Mouse (Mus musculus) central nervous system, embryonic 18 days (tissue): ENCODE results near the gene Mul1. TPM values are rescaled to one million over a fixed set of nuclear protein-coding genes. Genes with fewer than 3 reads are reported as not detected.

Experiments
- polyA plus RNA-seq: library from polyadenylated mRNA; depleted of rRNA; stranded (reverse); fragments of >200 nt; gene quantifications from 2 replicates; pipeline ENCODE4 v1.2.3, GENCODE M21; 2012; rRNA removed

Gene Mul1
- 18.5 and 20.5 TPM in 2 replicates for polyA plus RNA-seq

DNA sequence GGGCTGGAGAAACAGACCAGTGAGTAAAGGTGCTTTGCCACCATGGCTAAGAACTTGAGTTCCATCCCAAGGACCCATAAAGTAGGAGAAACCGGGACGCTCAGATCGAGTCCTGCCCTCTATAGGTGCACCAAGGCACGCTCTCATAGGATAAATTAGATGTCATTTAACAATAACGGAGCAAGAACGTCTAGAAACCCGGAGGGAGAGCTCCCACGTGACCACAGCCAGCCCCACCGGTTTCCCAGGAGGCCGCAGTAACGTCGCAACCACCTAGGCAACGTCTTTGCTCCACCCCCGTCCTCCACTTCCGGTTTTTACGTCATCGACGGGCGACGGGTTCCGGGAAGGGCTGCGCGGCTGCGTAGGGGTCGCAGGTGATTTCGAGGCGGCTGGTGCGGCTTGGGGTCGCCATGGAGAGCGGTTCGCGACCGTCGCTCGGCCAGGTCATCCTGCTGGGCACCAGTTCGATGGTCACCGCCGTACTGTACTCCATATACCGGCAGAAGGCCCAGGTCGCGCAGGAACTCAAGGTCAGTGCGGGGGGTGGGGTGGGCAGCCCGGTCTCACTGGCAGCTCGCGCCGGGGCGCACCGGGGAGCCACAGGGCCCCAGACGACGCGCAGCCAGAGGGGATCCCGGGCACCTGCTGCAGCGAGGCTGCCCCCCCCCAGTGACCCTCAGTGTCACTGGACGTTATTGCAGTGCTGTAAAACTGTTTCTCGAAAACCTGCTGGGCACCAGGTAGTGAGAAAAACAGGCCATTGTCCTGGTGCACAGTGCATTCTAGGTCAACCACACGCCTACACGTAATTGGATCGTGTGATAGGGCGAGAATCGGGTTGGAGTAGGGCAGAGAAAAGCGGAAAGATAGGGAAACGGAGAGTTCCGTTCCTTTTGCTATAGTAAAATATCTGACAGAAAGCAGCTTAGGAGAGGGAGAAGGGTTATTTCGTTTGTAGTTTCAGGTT, at the start of gene Mul1:
Gene Mul1, plus strand, starts transcription at position 325 of the 970 bp plus-strand sequence.

DNA sequence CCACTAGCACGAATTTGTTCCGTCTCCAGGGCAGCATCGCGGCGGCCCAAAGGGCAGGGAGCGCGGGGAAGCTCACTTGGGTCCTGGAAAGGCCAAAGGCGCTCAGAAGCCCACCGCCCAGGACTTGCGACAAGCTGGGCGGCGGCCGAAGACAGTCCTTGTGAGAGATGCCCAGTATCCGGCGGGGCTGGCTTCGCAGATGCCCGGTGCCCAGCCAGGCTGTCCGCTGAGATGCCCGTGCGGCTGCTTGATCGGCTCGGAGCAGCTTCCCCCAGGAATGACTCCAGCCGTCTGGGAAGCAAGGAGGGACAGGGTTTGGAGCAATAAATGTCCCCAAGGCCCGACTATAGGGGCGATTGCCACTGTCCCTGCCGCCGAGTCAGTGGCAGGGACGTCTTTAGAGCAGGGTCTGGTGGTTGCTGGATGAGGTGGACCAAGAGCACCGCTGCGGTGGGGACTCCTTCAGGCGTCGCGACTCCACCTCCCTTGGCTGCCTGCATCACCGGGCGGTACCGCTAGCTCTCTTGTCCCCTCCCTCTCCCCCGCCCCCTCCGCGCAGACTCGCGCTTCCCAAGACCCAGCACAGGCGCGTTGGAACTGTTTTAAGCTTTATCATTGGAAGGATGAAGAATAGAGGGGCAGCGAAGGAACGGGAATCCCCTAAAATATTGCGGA, 38.4 kb upstream of the Mul1 start, which contains the start of gene Fam43b:
Gene Fam43b, minus strand, starts transcription at position 558 of the 675 bp plus-strand sequence.

DNA sequence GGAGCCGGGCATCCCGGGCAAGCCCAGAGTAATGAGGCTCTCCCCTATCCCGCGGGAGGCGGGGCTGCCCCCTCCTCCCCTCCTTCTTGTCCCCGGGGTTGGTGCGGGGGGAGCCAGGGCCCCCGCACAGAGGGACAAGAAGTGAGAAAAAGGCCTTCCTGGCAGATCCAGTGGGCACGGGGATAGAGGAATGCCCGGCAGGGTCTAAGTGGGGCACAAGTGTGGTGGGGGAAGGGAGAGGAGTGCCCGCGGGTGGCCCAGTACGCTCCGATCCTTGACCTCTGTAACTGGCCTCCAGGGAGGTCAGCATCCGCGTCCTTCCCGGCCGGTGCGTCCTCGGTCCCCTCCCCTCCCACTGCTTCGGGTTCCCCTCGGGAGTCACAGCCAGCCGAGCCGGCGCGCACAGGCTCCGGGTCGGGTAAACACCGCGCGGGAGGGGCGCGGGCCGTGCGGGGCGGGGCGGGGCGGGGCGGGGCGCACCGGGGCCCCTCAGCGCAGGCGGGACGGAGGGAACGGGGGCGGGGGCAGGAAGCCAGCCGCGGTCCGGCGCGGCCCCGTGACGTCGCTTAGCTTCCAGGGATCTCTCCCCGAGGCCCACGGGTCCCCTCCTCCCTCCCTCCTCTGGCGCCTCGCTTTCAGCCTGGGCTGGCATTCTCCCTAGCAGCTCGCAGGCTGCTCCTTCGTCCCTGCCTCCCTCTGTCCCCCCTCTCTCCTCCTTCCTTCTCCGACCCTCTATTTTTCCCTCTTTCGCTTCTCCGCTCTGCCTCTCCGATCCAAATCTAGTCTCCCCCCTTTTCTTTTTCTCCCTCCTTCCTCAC, 19.5 kb downstream of the Mul1 start, which contains the start of gene Camk2n1:
Gene Camk2n1, plus strand, starts transcription at position 562 of the 818 bp plus-strand sequence.

Other genes starting within 250 kb of the Mul1 start
- gene Hp1bp3, start 218.4 kb upstream of the Mul1 start, polyA plus RNA-seq, result 186 and 197 TPM in 2 replicates
- 28.9 and 29.2 TPM in 2 replicates for gene Sh2d5, start 184.3 kb upstream of the Mul1 start, polyA plus RNA-seq
- gene Kif17, start 184.2 kb upstream of the Mul1 start, polyA plus RNA-seq, result 4.9 and 5.4 TPM in 2 replicates
- 142 and 152 TPM in 2 replicates for gene Ddost, start 129.9 kb upstream of the Mul1 start, polyA plus RNA-seq
- gene Pink1, start 108.4 kb upstream of the Mul1 start, polyA plus RNA-seq, result 105 and 107 TPM in 2 replicates
- gene Cda, start 66.7 kb upstream of the Mul1 start, polyA plus RNA-seq, result 3.9 and 5.1 TPM in 2 replicates
- gene Fam43b, start 38.1 kb upstream of the Mul1 start, polyA plus RNA-seq, result 13.0 and 13.7 TPM in 2 replicates
- 44.5 and 47.5 TPM in 2 replicates for gene Camk2n1, start 19.6 kb downstream of the Mul1 start, polyA plus RNA-seq
- 1.6 and 2.3 TPM in 2 replicates for gene Vwa5b1, start 201.2 kb downstream of the Mul1 start, polyA plus RNA-seq